Mouse (Mus musculus) layer of hippocampus, adult 18-20 months (tissue): ENCODE measurements around the gene Cdh23. TPM values are rescaled to one million over a fixed set of nuclear protein-coding genes. Genes with fewer than 3 reads are reported as not detected.
A peak's percentile ranks its signal among the peaks of the same experiment; 100 is the strongest.

ENCODE experiments used
- DNase-seq, 2 experiments: peaks; one replicate each; pipeline ENCODE4 v3.0.0; 2022; ENCODE audit warnings: low spot score in 2 of 2
- total RNA-seq, 2 experiments: library from RNA; stranded (reverse); gene quantifications; 2 replicates each; pipeline ENCODE4 v1.2.3; 2021

The Cdh23 gene
- total RNA-seq, 2 experiments from 2014 or later = 5.8 to 5.9 TPM

DNA sequence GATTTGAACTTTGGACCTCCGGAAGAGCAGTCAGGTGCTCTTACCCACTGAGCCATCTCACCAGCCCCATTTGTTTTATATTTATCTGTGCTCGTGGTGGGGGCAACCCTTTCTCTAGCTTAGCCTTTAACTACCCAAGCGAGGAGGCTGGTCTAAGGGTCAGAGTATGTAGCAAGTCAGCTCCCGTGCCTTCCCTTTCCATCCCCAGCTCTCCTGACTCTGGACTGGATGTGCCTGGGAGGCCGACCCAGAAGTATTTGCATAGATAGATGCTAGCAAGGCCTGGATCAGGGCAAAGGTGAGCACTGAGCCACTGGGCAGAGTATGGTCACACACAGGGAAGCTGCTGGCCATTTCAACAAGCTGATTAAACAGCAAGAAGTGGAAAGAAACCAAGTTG, 12.5 kb upstream of the Cdh23 start:
- no peak for DNase-seq

DNA sequence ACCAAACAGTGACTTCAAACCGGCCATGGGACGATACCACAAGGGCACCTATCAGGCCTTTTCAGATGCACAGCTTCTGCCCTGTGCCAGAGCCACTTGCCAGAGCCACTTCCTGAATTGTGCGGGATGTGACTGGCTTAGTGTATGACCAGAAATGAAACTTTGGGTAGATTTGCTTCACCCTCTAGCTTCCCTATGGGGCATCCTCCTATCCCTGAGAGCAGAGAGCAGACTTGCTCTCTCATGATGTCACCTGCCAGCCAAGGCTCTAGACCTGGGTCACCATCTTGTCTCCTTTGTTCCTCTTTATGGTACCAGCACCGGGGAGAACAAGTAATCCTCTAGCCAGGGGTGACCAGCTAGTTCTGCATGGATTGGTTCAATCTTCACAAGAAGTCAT, 10.0 kb upstream of the Cdh23 start:
- no peak for DNase-seq

DNA sequence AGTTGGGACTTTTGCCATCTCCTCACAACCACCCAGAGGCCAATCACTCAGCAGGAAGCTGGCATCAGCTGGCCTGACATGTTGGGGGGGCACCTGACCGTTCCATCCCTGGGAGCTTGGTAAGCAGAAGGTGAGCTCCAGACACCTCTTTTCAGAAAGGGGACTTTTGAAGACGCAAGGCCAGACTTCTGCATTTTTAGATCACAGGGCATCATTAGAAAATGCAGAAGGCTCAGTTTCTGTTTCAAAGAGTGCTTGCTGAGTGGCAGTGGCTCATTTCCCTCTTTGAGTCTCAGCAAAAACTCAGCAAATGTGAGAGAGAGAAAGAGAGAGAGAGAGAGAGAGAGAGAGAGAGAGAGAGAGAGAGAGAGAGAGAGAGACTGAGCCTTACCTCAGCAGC, 8.8 kb upstream of the Cdh23 start:
- DNase-seq = no peak

GRCm38 (mm10) chr10:60697775-60698174, 1.5 kb upstream of the Cdh23 start:
- DNase-seq = no peak

GRCm38 (mm10) chr10:60696975-60697374, 685 bp upstream of the Cdh23 start:
- DNase-seq = peak; percentile 37 to 73

- DNase-seq = peak in 1 of 2 experiments; percentile 19
Observed at GRCm38 (mm10) chr10:60691671-60692390, 4.5 kb downstream of the Cdh23 start.

GRCm38 (mm10) chr10:60690960-60691359, 5.3 kb downstream of the Cdh23 start:
- no peak for DNase-seq

DNA sequence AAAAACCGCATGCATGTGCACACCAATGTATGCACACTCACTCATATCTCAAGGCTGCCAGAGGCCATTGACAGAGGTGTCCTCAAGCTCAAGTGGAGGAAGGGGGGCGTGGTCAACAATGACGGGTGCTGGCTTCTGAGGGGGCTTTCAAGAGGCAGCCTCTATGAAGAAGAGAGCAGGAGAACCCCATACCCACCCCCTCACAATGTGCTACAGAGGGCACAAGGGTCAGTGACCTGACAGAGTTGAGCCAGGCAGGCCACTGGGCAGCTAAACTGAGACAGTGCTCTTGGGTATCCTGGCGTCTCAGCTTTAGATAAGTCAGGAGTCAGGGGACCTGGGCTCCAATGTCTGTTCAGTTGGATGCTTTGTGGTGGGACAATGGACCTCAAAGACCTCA, 6.9 kb downstream of the Cdh23 start:
- no peak for DNase-seq

GRCm38 (mm10) chr10:60687011-60687776, 9.1 kb downstream of the Cdh23 start:
- peak; percentile 53 to 60 for DNase-seq

GRCm38 (mm10) chr10:60686641-60686975, 9.7 kb downstream of the Cdh23 start:
- no peak for DNase-seq

- no peak for DNase-seq
Observed at GRCm38 (mm10) chr10:60685764-60686640, 10.3 kb downstream of the Cdh23 start.

DNA sequence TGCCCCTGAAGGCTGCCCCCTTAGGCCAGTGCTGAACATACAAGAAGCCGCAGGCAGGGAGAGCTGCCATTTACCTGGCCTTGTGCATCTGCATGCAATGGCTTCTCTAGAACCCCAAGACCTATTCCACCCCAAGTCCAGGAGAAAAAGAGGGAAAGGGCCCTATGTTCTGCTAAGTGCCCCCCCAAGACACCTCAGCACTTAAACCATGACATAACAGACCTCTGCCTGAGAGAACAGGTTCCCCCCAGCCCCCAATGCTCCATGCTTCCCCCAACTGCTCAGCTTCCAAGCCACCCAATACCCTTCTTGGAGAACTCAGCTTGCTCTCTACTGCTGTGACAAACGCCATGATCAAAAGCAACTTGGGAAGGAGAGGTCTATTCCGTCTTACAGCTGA, 17.4 kb downstream of the Cdh23 start:
- no peak for DNase-seq

DNA sequence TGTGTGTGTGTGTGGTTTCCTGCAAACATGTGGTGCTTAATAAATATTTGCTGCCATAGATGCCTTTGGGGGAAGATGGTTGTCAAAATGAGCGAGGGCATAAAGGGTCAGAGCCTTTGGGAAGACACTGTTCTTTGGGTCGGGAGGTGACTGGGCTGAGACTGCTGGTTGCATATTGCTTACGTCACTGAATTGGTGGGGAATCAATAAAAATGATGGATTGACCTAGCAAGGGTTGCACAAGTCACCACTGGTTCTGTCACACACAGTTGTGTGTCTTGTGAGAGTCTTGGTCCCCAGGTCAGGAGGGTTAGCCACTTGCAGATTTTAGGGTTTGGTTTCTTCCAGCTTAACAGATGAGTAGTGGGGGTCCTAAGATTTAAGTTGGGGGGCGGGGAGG, 19.0 kb downstream of the Cdh23 start:
- DNase-seq = no peak

- no peak for DNase-seq
Observed at GRCm38 (mm10) chr10:60670166-60670565, 26.1 kb downstream of the Cdh23 start.

DNA sequence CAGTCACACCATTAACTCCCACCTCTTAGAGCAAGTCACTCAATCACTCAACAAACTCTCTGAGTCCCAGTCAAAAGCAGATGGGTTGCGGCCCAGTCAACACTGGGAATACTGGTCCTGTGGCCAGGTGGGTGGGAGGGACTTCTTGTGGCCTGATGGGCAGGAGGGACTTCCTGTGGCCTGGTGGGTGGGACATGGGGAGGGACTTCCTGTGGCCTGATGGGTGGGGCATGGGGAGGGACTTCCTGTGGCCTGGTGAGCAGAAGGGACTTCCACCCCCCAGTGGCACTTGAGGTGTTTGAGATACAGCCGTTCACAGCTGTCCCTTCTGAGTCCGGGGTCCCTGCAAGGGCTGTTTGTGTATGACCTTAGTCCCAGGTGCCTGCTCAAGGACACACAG, 27.7 kb downstream of the Cdh23 start:
- no peak for DNase-seq

DNA sequence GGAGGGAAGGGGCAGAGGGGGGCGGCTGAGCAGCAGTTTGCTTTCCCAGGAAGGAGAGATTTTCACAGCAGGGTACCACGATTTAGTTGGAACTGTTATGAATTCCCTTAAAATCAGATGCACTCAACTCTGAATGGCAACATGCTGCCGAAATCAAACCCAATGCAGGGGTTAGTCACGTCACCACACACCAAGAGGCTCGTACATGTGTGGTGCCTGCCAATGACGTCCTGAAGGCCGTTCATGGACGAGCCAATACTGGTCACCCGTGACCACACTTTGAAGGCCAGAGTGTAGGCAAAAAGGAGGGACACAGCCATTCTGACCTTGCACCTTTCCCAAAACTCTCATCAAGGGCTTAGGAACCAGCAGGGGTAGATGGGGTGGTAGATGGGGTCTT, 35.3 kb downstream of the Cdh23 start:
- DNase-seq = no peak

GRCm38 (mm10) chr10:60659450-60660020, 36.8 kb downstream of the Cdh23 start:
- DNase-seq = no peak

GRCm38 (mm10) chr10:60658176-60658575, 38.1 kb downstream of the Cdh23 start:
- no peak for DNase-seq

DNA sequence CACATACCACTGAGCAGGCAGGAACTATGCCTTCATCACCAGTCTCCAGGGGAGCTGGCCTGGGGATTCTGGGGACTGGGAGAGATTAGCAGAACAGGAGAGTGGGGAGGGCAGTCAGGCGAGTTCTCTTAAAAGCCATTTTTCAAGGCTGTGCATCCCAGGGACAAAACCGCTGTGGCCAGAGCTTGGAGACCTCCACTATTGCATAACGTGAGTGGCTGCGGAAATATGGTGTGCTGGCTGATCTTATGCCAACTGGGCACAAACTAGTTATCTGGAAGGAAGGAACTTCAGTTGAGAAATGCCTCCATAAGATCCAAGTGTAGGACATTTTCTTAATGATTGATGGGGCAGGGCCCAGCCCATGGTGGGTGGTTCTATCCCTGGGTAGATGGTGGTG, 42.6 kb downstream of the Cdh23 start:
- no peak for DNase-seq

DNA sequence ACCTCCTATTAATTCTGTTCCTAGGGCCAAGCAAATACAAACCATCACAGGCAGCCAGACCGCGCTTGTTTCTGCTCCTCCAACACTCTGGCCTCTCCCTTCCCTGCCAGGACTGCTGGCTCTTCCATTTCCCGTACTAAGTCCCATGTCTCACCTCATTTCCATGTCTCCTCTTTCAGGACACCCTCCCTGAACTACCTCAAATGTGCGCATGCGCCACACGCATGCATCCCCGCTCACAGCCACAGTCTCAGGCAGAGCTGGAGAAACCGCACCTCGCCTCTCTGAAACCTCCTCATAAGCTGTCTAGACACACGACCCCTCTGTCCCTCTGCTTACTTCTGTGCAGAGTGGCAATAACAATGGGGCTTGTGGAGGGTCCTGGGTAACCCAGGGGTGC, 43.2 kb downstream of the Cdh23 start:
- DNase-seq = no peak

DNA sequence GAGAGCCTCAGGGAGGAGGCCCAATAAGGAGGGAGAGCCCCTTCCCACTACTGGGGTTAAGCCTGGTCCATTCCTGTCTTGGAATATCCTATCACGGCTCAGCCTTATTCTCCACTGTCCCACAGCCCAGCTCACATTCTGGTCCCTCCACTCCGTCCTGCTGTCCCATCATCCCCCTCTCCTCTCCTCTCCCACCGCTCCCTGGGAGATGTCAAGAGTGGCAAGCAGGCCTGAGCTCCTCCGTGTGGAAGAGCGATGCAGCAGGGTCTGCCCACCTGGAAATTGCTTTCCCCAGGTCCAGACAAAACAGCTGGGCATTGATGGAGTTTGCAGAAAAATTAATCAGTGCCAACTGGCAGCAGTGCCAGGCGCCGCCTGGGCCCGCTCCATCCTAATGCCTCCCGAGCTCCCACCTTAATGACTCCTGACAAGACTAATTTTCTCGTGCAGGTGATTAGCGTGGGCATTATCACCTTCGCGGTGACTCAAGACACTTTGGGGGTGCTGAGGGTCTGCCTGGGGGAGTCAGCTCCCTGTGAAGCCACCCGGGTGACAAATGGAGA, 52.1 kb downstream of the Cdh23 start:
- DNase-seq = no peak
